Mouse (Mus musculus): Measurements from ENCODE around the gene Rasgrp2. TPM values are rescaled to one million over a fixed set of nuclear protein-coding genes. Genes with fewer than 3 reads are reported as not detected.

Rasgrp2 gene
- polyA plus RNA-seq, 1 experiment from 2014 or later, result 116 TPM

GRCm38 (mm10) chr19:6393637-6394036, 5.5 kb upstream of the Rasgrp2 start:
- Histone ChIP-seq H3K27ac (no peak overlapping the region), H3K27me3 (ENCODE audit: insufficient read depth, low read length) (no peaks in the 10 kb centered on the region), H3K36me3 (ENCODE audit: insufficient read depth, low read length) (0 out of 2 replicates have a peak, but pooled peaks cover 3% of the 10 kb centered on the region), H3K4me1 (replicated peaks; ENCODE audit: insufficient read depth, low read length) (peaks cover 10% of the 10 kb centered on the region; the same call in 1 of the 2 replicates), H3K9me3 (replicated peaks; ENCODE audit: low read length) (no peaks in the 10 kb centered on the region), H3K4me2 (ENCODE audit: low read length) (no peak overlapping the region), H3K9ac (ENCODE audit: low read depth, low read length) (no peak overlapping the region), H3K4me3 (replicated peaks; ENCODE audit: low read depth, low read length) (no peak overlapping the region)
- TF ChIP-seq CTCF (IDR thresholded peaks at IDR 0.05; ENCODE audit: low read depth), result no peak
- ATAC-seq (replicated peaks; ENCODE audit: low FRiP score, low read depth) (no peak), DNase-seq (ENCODE audit: low spot score) (no peak)
- 87% methylated on average over 16 of the region's 16 CpGs for whole genome bisulfite sequencing

GRCm38 (mm10) chr19:6396237-6396636, 2.9 kb upstream of the Rasgrp2 start:
- no peak overlapping the region for H3K4me3 ChIP-seq (replicated peaks; ENCODE audit: low read depth, low read length)
- no peak for DNase-seq (ENCODE audit: low spot score)
- no peak for TF ChIP-seq CTCF (IDR thresholded peaks at IDR 0.05; ENCODE audit: low read depth)
- H3K4me2 ChIP-seq (ENCODE audit: low read length), result no peak overlapping the region
- ATAC-seq (replicated peaks; ENCODE audit: low FRiP score, low read depth), result no peak
- H3K9me3 ChIP-seq (replicated peaks; ENCODE audit: low read length), result no peaks in the 10 kb centered on the region
- 0 out of 2 replicates have a peak, but pooled peaks cover 3% of the 10 kb centered on the region for H3K36me3 ChIP-seq (ENCODE audit: insufficient read depth, low read length)
- H3K4me1 ChIP-seq (replicated peaks; ENCODE audit: insufficient read depth, low read length), result peaks cover 22% of the 10 kb centered on the region
- H3K27ac ChIP-seq, result no peak overlapping the region
- no peaks in the 10 kb centered on the region for H3K27me3 ChIP-seq (ENCODE audit: insufficient read depth, low read length)
- no peak overlapping the region for H3K9ac ChIP-seq (ENCODE audit: low read depth, low read length)
- WGBS, result 66% methylated on average over 5 of the region's 5 CpGs

DNA sequence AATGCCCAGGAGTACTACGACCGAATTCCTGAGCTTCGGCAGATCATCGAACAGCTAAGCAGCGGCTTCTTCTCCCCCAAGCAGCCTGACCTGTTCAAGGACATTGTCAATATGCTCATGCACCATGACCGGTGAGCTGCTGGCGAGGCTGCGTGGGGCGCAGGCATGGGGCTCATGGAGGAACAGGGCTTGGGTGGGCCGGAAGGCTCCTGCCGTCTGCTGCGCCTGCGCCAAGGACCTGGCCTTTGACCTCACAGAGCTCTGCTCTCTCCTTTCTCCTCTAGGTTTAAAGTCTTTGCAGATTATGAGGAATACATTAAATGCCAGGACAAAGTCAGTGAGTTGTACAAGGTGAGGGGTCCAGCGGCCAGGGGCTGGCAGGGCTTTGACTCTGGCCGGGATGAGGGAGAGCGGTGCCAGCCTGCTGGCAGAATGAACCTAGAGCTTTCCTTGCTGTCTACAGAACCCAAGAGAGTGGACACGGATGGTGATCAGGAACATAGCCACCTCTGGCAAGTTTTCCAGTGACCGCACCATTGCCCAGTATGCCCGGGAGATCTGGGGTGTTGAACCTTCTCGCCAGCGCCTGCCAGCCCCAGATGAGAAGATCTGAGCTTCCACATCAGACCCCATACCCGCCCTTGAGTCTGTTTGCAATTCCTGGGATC, 1.4 kb upstream of the Rasgrp2 start:
- TF ChIP-seq CTCF (IDR thresholded peaks at IDR 0.05; ENCODE audit: low read depth), result no peak
- H3K9ac ChIP-seq (ENCODE audit: low read depth, low read length), result no peak overlapping the region
- ATAC-seq (replicated peaks; ENCODE audit: low FRiP score, low read depth), result no peak
- no peak for DNase-seq (ENCODE audit: low spot score)
- WGBS, result 76% methylated on average over 22 of the region's 22 CpGs
- H3K27ac ChIP-seq, result no peak overlapping the region
- H3K27me3 ChIP-seq (ENCODE audit: insufficient read depth, low read length), result no peaks in the 10 kb centered on the region
- H3K36me3 ChIP-seq (ENCODE audit: insufficient read depth, low read length), result 0 out of 2 replicates have a peak, but pooled peaks cover 2% of the 10 kb centered on the region
- no peaks in the 10 kb centered on the region for H3K9me3 ChIP-seq (replicated peaks; ENCODE audit: low read length)
- H3K4me3 ChIP-seq (replicated peaks; ENCODE audit: low read depth, low read length), result no peak overlapping the region
- H3K4me2 ChIP-seq (ENCODE audit: low read length), result no peak overlapping the region
- peaks cover 32% of the 10 kb centered on the region for H3K4me1 ChIP-seq (replicated peaks; ENCODE audit: insufficient read depth, low read length)

- Histone ChIP-seq H3K4me1 (replicated peaks; ENCODE audit: insufficient read depth, low read length) (peaks cover 32% of the 10 kb centered on the region), H3K4me3 (replicated peaks; ENCODE audit: low read depth, low read length) (peak overlapping the region; percentile 52), H3K9me3 (replicated peaks; ENCODE audit: low read length) (no peaks in the 10 kb centered on the region), H3K27ac (peak overlapping the region; percentile 52; the same call in 1 of the 2 replicates), H3K36me3 (ENCODE audit: insufficient read depth, low read length) (no peaks in the 10 kb centered on the region), H3K4me2 (ENCODE audit: low read length) (peak overlapping the region; percentile 91), H3K27me3 (ENCODE audit: insufficient read depth, low read length) (no peaks in the 10 kb centered on the region), H3K9ac (ENCODE audit: low read depth, low read length) (peak overlapping the region; percentile 67; the same call in 1 of the 2 replicates)
- TF ChIP-seq CTCF (IDR thresholded peaks at IDR 0.05; ENCODE audit: low read depth), result no peak
- DNase-seq (ENCODE audit: low spot score) (peak; percentile 61), ATAC-seq (replicated peaks; ENCODE audit: low FRiP score, low read depth) (peak; percentile 16; the same call in 1 of the 2 replicates)
- 2% methylated on average over 39 of the region's 39 CpGs for WGBS
These were observed 474 bp upstream of the Rasgrp2 start for GRCm38 (mm10) chr19:6398447-6399284.

DNA sequence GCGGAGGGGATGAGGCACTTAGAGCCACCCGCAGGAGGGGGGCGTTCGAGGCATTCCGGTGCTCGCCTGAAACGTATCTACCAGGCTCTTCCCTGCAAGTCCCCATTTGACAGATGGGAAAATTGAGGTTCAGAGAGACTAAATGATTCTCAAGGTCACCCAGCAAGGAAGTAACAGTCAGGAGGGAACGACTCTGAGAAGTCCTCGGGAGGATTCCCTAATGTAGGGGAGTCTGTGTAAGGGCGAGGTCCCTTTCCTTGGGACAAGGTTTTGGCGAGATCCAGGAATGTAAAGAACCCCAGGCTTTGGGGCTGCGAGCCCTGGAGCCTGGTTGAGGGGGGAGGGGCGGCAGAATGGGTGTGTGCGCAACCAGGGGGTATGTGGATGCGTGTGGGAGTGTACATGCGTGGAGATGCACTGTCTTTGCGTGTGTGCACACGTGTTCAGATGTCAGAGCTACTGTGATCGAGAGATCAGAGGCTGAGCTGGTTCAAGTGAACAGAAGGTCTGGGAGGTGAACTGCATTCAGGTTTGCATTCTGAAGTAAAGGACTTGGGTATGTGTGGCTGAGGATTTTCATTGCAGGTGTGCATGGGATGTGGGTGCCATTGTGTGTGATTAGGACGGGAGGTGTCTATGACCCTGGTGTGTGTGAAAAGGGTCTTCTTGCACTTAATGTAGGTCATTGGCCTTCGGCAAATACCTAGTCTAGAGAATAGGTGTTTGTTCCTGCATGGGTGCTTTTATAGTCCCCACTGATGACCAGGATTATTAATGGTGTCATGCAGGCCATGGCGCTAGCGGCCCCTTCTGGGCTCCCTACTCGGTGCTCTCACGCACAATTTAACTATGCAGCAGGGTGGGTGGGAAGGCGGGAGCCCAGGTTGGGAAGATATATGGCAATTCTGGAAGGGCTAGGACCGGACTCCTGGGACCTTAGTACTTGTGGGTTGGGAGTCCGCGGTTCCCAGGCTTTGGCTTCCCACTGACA, 1.3 kb downstream of the Rasgrp2 start:
- Histone ChIP-seq H3K4me1 (replicated peaks; ENCODE audit: insufficient read depth, low read length) (peaks cover 32% of the 10 kb centered on the region), H3K27ac (peak overlapping the region; percentile 75; the same call in 1 of the 2 replicates), H3K9me3 (replicated peaks; ENCODE audit: low read length) (no peaks in the 10 kb centered on the region), H3K4me3 (replicated peaks; ENCODE audit: low read depth, low read length) (peak overlapping the region; percentile 52), H3K36me3 (ENCODE audit: insufficient read depth, low read length) (no peaks in the 10 kb centered on the region), H3K27me3 (ENCODE audit: insufficient read depth, low read length) (no peaks in the 10 kb centered on the region), H3K9ac (ENCODE audit: low read depth, low read length) (peak overlapping the region; percentile 67), H3K4me2 (ENCODE audit: low read length) (peak overlapping the region; percentile 91)
- DNase-seq (ENCODE audit: low spot score), result no peak
- TF ChIP-seq CTCF (IDR thresholded peaks at IDR 0.05; ENCODE audit: low read depth), result peak; percentile 38; the same call in 1 of the 2 replicates
- WGBS, result 2% methylated on average over 29 of the region's 29 CpGs
- peak; percentile 12; the same call in 1 of the 2 replicates for ATAC-seq (replicated peaks; ENCODE audit: low FRiP score, low read depth)

All from kidney, postnatal 0 days (tissue).